Mouse (Mus musculus) midbrain, embryonic 10.5 days (tissue): Measurements from ENCODE around the gene Arhgef33. TPM values are rescaled to one million over a fixed set of nuclear protein-coding genes. Genes with fewer than 3 reads are reported as not detected.

Experiments
- DNase-seq: peaks from one replicate; pipeline ENCODE4 v3.0.0-alpha.2; 2017; ENCODE audit warnings: low spot score
- H3K27ac ChIP-seq: fragments of 300-500 bp; sonication (generic); replicated peaks from 2 replicates; pipeline ENCODE4 v1.5.1; 2016; ENCODE audit warnings: mild to moderate bottlenecking
- H3K27me3 ChIP-seq: fragments of 300-500 bp; sonication (generic); 2 replicates; pipeline ENCODE4 v1.6.1; 2016; ENCODE audit warnings: low read depth, mild to moderate bottlenecking; ENCODE audit not compliant: poor library complexity, severe bottlenecking
- H3K36me3 ChIP-seq: fragments of 300-500 bp; sonication (generic); 2 replicates; pipeline ENCODE4 v1.6.1; 2016; ENCODE audit warnings: mild to moderate bottlenecking, moderate library complexity
- H3K4me1 ChIP-seq: fragments of 300-500 bp; sonication (generic); 2 replicates; pipeline ENCODE4 v1.6.1; 2016
- H3K4me3 ChIP-seq: fragments of 300-500 bp; sonication (generic); 2 replicates; pipeline ENCODE4 v1.5.1; 2016; ENCODE audit warnings: mild to moderate bottlenecking, moderate library complexity
- H3K9me3 ChIP-seq: fragments of 300-500 bp; sonication (generic); replicated peaks from 2 replicates; pipeline ENCODE4 v1.6.1; 2016; ENCODE audit warnings: mild to moderate bottlenecking
- whole genome bisulfite sequencing: fragments of 180-500 bp; shearing (Covaris S2); methylation state at CpG from one replicate; pipeline ENCODE4 v1.1.7; 2016; 5-methylcytosine and 5-hydroxymethylcytosine counted together
- polyA plus RNA-seq: library from polyadenylated mRNA; unstranded; fragments of >200 nt; fragmentation: Nextera tagmentation; extraction: Ambion mirVana; gene quantifications from 2 replicates; pipeline ENCODE4 v1.2.1, GENCODE M21; 2016

The Arhgef33 gene
- polyA plus RNA-seq, 1 experiment from 2014 or later: 0.44 TPM

GRCm38 (mm10) chr17:80298844-80299243, 8.4 kb upstream of the Arhgef33 start:
- H3K4me1 ChIP-seq: no peaks in the 10 kb centered on the region
- DNase-seq: no peak
- no peaks in the 10 kb centered on the region for H3K9me3 ChIP-seq
- no peaks in the 10 kb centered on the region for H3K27me3 ChIP-seq
- no peak overlapping the region for H3K27ac ChIP-seq
- WGBS: 91% methylated on average over 5 of the region's 5 CpGs
- no peaks in the 10 kb centered on the region for H3K36me3 ChIP-seq
- H3K4me3 ChIP-seq: no peak overlapping the region

DNA sequence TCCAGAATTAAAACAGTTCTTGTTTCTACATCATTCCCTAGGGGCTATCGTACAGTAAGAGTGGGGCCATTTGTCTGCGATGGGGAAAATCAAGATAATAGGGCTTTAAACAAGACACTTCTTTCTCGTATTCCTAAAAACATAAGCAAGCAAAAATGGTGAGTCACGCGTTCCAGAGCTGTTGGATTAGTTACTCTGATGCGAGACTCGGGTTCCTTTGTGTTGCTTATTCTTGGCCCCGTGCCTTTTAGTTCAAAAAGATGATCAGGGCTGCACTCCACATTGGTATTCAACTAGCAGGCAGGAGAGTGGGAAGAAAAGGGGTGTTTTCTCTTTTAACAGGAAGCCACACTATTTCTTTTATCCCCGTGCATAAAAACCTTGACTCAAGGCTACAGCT, 4.6 kb downstream of the Arhgef33 start:
- WGBS: 78% methylated on average over 9 of the region's 9 CpGs
- Histone ChIP-seq H3K4me3 (no peak overlapping the region), H3K4me1 (peaks cover 7% of the 10 kb centered on the region; the same call in 1 of the 2 replicates), H3K36me3 (no peaks in the 10 kb centered on the region), H3K27ac (0 out of 2 replicates have a peak overlapping the region, but pooled peaks have one; percentile 6), H3K27me3 (no peaks in the 10 kb centered on the region), H3K9me3 (no peaks in the 10 kb centered on the region)
- DNase-seq: no peak

DNA sequence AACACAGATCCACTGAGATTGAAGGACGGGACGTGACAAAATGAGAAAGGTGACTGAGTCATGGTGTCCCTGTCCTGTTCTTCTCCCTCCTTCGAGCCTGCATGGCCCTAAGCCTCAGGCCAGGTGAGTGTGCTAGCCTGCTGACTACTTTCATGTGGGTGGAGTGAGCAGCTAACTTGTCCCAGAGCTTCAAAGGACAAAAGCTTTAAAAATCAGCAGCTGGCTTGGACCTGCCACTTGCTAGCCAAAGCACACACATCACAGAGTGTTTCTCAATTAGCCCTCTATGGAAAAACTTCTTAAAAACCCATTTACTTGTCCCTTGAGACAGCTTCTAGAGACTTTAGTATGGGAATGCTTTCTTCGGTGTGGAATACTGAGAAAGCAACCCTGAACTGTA, 5.2 kb downstream of the Arhgef33 start:
- 82% methylated on average over 4 of the region's 4 CpGs for WGBS

GRCm38 (mm10) chr17:80322228-80322627, 15.0 kb downstream of the Arhgef33 start:
- 88% methylated on average over 6 of the region's 6 CpGs for WGBS
- no peak for DNase-seq
- H3K9me3 ChIP-seq: no peaks in the 10 kb centered on the region
- H3K36me3 ChIP-seq: no peaks in the 10 kb centered on the region
- H3K4me1 ChIP-seq: no peaks in the 10 kb centered on the region
- no peak overlapping the region for H3K4me3 ChIP-seq
- H3K27ac ChIP-seq: no peak overlapping the region
- no peaks in the 10 kb centered on the region for H3K27me3 ChIP-seq

More for the DNA sequence above, 5.2 kb downstream of the Arhgef33 start:
- no peaks in the 10 kb centered on the region for H3K27me3 ChIP-seq
- H3K36me3 ChIP-seq: no peaks in the 10 kb centered on the region
- no peaks in the 10 kb centered on the region for H3K9me3 ChIP-seq
- no peak overlapping the region for H3K27ac ChIP-seq
- no peak for DNase-seq
- H3K4me3 ChIP-seq: no peak overlapping the region
- H3K4me1 ChIP-seq: peaks cover 7% of the 10 kb centered on the region; the same call in 1 of the 2 replicates

- DNase-seq: no peak
- H3K9me3 ChIP-seq: no peaks in the 10 kb centered on the region
- no peak overlapping the region for H3K27ac ChIP-seq
- H3K4me3 ChIP-seq: no peak overlapping the region
- no peaks in the 10 kb centered on the region for H3K36me3 ChIP-seq
- no peaks in the 10 kb centered on the region for H3K4me1 ChIP-seq
- no peaks in the 10 kb centered on the region for H3K27me3 ChIP-seq
- WGBS: 85% methylated on average over 4 of the region's 4 CpGs
Measured at GRCm38 (mm10) chr17:80323015-80323414, 15.8 kb downstream of the Arhgef33 start.

DNA sequence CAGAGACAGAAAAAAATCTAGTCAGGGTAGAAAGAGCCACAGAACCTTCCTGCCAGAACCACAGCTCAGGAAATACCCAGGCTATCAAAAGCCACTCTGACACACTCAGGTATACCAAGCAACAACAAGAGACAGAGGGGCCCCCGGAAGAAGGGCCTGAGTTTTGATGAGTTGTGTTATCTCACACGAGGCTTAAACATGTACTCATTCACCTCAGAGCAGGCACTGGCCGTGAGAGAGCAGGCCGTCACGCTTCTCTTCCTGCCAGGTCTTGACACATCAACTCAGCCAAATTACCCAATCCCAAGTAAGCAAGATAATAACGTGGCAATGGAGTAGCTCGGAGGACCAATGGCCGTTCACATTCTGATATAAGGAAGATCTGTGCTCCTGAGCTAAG, 16.5 kb downstream of the Arhgef33 start:
- Histone ChIP-seq H3K9me3 (no peaks in the 10 kb centered on the region), H3K4me3 (no peak overlapping the region), H3K27me3 (no peaks in the 10 kb centered on the region), H3K36me3 (no peaks in the 10 kb centered on the region), H3K4me1 (no peaks in the 10 kb centered on the region), H3K27ac (no peak overlapping the region)
- WGBS: 84% methylated on average over 8 of the region's 8 CpGs
- no peak for DNase-seq

DNA sequence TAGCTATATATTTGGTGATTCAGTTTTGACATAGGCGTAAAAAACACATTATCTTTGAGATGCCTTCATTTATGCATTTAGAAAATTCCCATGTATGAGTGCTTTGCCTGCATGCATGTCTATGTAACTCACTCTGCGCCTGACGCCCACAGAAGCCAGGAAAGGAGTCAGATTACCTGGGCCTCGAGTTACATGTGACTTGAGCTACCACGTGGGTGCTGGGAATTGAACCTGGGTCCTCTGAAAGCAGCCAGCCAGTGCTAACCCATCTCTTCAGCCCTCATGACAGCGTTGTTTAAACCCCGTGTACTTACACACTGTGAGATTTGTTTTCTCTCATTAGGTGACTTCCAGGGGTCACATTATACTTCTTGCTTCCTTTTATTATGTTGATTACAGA, 17.3 kb downstream of the Arhgef33 start:
- H3K36me3 ChIP-seq: no peaks in the 10 kb centered on the region
- DNase-seq: no peak
- H3K9me3 ChIP-seq: no peaks in the 10 kb centered on the region
- H3K27ac ChIP-seq: no peak overlapping the region
- H3K4me3 ChIP-seq: no peak overlapping the region
- WGBS: 86% methylated on average over 7 of the region's 7 CpGs
- H3K4me1 ChIP-seq: no peaks in the 10 kb centered on the region
- H3K27me3 ChIP-seq: no peaks in the 10 kb centered on the region

DNA sequence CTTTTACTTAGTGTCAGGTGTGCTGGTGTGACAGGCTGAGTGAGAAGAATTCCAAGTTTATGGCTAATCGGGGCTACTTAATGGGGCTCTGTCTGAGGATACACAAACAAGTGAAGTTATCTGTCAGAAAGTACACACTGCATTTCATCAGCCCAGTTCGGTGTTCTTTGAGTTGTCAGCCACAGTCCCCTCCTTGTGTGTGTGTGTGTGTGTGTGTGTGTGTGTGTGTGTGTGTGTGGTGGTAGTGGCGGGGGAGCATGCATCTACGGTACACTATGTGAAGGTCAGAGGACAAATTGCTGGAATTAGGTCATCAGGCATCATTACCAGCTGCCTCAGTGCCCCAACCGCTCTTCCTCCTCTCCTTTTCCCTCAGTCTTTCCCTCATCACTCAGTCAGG, 18.2 kb downstream of the Arhgef33 start:
- no peaks in the 10 kb centered on the region for H3K9me3 ChIP-seq
- no peak overlapping the region for H3K27ac ChIP-seq
- H3K4me3 ChIP-seq: no peak overlapping the region
- no peaks in the 10 kb centered on the region for H3K27me3 ChIP-seq
- DNase-seq: no peak
- no peaks in the 10 kb centered on the region for H3K36me3 ChIP-seq
- 85% methylated on average over 4 of the region's 5 CpGs for WGBS
- H3K4me1 ChIP-seq: no peaks in the 10 kb centered on the region

DNA sequence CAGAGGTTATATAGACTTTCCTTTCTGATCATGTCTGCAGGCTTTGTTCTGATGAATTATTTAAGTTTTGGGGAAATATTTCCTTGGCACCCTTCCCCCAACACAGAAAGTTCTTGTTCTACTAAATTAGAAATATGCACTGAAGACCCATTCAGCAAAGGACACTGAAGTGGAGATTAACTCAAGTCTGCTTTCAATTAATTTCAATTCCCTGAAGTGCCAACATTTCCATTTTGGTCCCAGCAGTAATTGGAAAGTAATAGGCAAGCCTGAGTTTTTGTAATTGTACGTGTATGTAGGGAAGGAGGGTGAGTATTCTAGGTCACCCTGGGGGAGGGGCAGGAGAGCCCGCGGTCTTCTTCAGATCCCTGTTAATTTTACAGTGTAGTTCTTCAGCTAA, 19.2 kb downstream of the Arhgef33 start:
- no peak for DNase-seq
- 79% methylated on average over 3 of the region's 3 CpGs for WGBS
- Histone ChIP-seq H3K27me3 (no peaks in the 10 kb centered on the region), H3K4me3 (no peak overlapping the region), H3K27ac (no peak overlapping the region), H3K9me3 (no peaks in the 10 kb centered on the region), H3K4me1 (no peaks in the 10 kb centered on the region), H3K36me3 (no peaks in the 10 kb centered on the region)

DNA sequence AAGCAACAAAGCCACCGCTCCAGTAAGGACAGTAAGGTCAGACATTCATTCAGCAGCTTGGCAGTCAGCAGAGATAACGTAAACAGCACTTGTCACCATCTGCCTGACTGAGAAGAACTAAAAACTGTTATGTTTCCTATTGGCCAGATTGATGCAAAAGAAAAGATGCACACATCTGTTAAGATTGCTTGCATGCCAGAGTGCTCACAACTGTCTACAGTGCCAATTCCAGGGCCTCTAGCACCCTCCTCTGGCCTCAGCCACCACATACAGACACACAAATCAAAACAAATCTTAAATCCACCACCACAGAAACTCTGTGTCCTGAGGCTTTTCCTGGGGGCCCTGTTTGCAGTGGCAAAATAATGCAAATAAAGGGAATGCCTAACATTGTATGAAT, 25.2 kb downstream of the Arhgef33 start:
- H3K9me3 ChIP-seq: no peaks in the 10 kb centered on the region
- no peak overlapping the region for H3K4me3 ChIP-seq
- no peak overlapping the region for H3K27ac ChIP-seq
- DNase-seq: no peak
- WGBS: 89% methylated on average over 2 of the region's 2 CpGs
- no peaks in the 10 kb centered on the region for H3K4me1 ChIP-seq
- no peaks in the 10 kb centered on the region for H3K27me3 ChIP-seq
- H3K36me3 ChIP-seq: no peaks in the 10 kb centered on the region

DNA sequence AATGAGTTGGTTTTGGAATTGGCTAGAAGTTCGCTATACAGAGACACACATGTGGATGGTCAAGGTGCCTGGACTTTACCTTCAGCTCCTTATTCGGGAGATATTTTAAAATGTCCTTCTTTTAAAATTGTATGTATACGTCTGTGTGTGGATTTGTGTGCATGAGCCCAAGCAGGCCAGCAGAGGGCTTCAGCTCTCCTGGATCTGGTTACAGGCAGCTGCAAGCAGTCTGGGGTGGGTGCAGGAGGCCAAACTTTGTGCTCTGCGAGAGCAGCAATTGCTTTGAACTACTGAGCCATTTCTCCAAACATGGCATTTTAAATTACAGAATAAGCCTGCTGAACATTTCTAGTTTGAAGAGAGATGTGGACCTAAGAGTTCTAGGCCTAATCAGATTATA, 38.1 kb downstream of the Arhgef33 start:
- no peak overlapping the region for H3K4me3 ChIP-seq
- H3K27me3 ChIP-seq: peaks cover 35% of the 10 kb centered on the region
- H3K9me3 ChIP-seq: no peaks in the 10 kb centered on the region; the same call in 1 of the 2 replicates
- no peak overlapping the region for H3K27ac ChIP-seq
- DNase-seq: no peak
- H3K4me1 ChIP-seq: peaks cover 11% of the 10 kb centered on the region
- H3K36me3 ChIP-seq: no peaks in the 10 kb centered on the region
- WGBS: 83% methylated on average over 4 of the region's 4 CpGs

DNA sequence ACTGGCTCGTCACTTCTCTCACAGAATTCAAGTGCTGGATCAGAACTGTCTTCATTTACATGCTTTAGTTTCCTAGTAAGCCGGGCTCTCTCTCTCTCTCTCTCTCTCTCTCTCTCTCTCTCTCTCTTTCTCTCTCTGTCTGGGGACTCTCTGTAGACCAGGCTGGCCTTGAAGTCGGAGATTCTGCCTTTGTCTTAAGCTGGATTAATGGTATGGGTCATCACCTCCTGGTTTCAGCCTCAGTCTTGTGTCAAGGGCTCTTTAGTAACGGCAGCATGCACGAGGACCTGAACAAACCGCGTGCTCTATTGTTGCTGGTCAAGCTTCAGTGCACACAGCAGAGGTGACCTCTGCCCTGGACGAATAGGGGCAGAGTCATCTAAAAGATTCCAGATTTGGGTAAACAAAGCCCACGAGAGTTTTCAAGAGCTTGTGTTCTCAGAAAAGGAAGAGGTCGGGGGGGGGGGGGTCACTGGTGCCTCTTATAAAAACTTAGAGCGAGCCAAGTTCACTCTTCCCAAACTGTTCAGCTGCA, 39.5 kb downstream of the Arhgef33 start:
- no peak overlapping the region; the same call in 1 of the 2 replicates for H3K4me3 ChIP-seq
- peaks cover 11% of the 10 kb centered on the region for H3K4me1 ChIP-seq
- peak overlapping the region; percentile 35 for H3K27ac ChIP-seq
- H3K27me3 ChIP-seq: peaks cover 35% of the 10 kb centered on the region
- H3K9me3 ChIP-seq: no peaks in the 10 kb centered on the region; the same call in 1 of the 2 replicates
- 21% methylated on average over 11 of the region's 11 CpGs for WGBS
- DNase-seq: peak; percentile 62
- no peaks in the 10 kb centered on the region for H3K36me3 ChIP-seq

GRCm38 (mm10) chr17:80347234-80347633, 40.0 kb downstream of the Arhgef33 start:
- peaks cover 35% of the 10 kb centered on the region for H3K27me3 ChIP-seq
- no peak overlapping the region for H3K4me3 ChIP-seq
- WGBS: 53% methylated on average over 6 of the region's 6 CpGs
- H3K4me1 ChIP-seq: peaks cover 11% of the 10 kb centered on the region
- peak overlapping the region; percentile 35; the same call in 1 of the 2 replicates for H3K27ac ChIP-seq
- no peak for DNase-seq
- H3K9me3 ChIP-seq: no peaks in the 10 kb centered on the region; the same call in 1 of the 2 replicates
- H3K36me3 ChIP-seq: no peaks in the 10 kb centered on the region

DNA sequence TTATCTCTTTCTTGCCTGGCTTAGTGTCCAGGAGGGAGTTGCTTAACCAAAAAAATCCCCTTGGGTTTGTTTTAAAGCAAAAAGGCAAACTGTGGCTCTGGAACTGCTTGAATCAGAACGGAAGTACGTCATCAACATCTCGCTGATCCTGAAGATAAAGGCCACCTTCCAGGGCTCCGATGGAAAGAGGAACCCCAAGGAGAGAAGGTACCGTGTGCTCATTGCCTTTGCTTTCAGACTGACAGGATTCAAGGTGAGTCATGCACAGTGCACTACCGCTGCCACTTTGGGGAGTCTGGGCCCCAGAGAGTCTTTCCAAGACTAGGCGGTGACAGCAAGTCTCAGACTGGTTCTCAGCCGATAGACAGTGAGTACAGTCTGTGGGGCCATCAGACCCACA, 53.0 kb downstream of the Arhgef33 start:
- 91% methylated on average over 8 of the region's 8 CpGs for WGBS
- Histone ChIP-seq H3K9me3 (no peaks in the 10 kb centered on the region), H3K4me1 (no peaks in the 10 kb centered on the region), H3K4me3 (no peak overlapping the region), H3K27me3 (no peaks in the 10 kb centered on the region), H3K36me3 (no peaks in the 10 kb centered on the region), H3K27ac (no peak overlapping the region)
- no peak for DNase-seq
